Mouse (Mus musculus) left cerebral cortex, adult 2 months (tissue): ENCODE data around the gene Pxmp2. TPM values are rescaled to one million over a fixed set of nuclear protein-coding genes. Genes with fewer than 3 reads are reported as not detected.

Experiments used
- DNase-seq, 2 experiments: peaks; one replicate each; pipeline ENCODE4 v3.0.0; 2021 to 2022; ENCODE audit warnings: low spot score in 2 of 2, mixed read lengths in 1 of 2; ENCODE audit errors: extremely low spot score in 1 of 2
- H3K27ac ChIP-seq: fragments of 200-600 bp; 2 replicates; pipeline ENCODE4 v1.8.1; 2022
- H3K4me3 ChIP-seq: fragments of 200-600 bp; 2 replicates; pipeline ENCODE4 v1.8.1; 2022
- CTCF ChIP-seq: fragments of 200-600 bp; IDR thresholded peaks from 2 replicates; pipeline ENCODE4 v1.8.1; 2022; ENCODE audit warnings: antibody characterized with exemption, mild to moderate bottlenecking, moderate library complexity
- intact Hi-C: fragments of 180-260 bp; cut with DNase I; formaldehyde crosslinking; loops from one replicate; pipeline ENCODE4 v1.15.1; 2025
- total RNA-seq, 2 experiments: library from RNA; stranded (reverse); gene quantifications; 2 replicates each; pipeline ENCODE4 v1.2.3; 2021

Pxmp2 gene
- total RNA-seq, 2 experiments from 2014 or later = 7.8 to 8.3 TPM

DNA sequence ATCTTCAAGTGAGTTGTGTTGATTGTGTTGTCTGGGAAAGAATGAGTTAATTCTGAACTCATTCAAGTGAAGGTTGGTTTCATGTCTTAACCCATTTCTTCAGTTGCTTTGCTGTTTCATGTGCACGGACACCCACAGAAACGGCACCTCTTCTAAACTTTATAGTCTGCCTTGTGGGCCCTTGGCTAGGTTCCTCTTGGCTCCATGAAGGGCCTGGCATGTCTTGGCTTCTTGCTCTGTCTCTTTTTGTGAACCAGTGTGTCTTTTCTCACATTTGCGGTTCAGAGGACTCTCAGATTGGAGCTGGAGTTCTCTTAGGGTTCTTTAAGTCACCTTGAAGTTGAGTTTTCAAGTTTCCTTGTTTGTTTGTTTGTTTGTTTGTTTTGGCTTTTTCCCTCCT, 60.9 kb downstream of the Pxmp2 start:
- H3K27ac ChIP-seq = no peak overlapping the region
- TF ChIP-seq CTCF = no peak
- intact Hi-C loops = no loop called here
- H3K4me3 ChIP-seq = no peak overlapping the region
- no peak for DNase-seq

Other genes starting within 250 kb of the Pxmp2 start
- 10 to 100 TPM in 1 of 2 experiments, 1 to 10 TPM in 1; 9.3 to 10.0 TPM for gene Gm17655, start 213.7 kb downstream of the Pxmp2 start, total RNA-seq
- under 1 TPM; 0.42 to 0.59 TPM for gene Gm35315, start 191.8 kb downstream of the Pxmp2 start, total RNA-seq
- 1 to 10 TPM; 9.3 to 9.5 TPM for gene Plcxd1, start 186.2 kb downstream of the Pxmp2 start, total RNA-seq
- gene Gtpbp6, start 178.0 kb downstream of the Pxmp2 start, total RNA-seq = 100 to 1,000 TPM; 107 to 108 TPM
- gene Zfp605, start 176.1 kb downstream of the Pxmp2 start, total RNA-seq = 10 to 100 TPM; 15.9 to 16.7 TPM
- 10 to 100 TPM; 55.5 to 58.0 TPM for gene Chfr, start 150.3 kb downstream of the Pxmp2 start, total RNA-seq
- 10 to 100 TPM; 47.0 to 49.3 TPM for gene Golga3, start 109.5 kb downstream of the Pxmp2 start, total RNA-seq
- gene Ankle2, start 55.2 kb downstream of the Pxmp2 start, total RNA-seq = 10 to 100 TPM; 35.0 to 43.6 TPM
- gene Pgam5, start 16.3 kb downstream of the Pxmp2 start, total RNA-seq = 10 to 100 TPM; 58.9 to 60.0 TPM
- 1 to 10 TPM in 1 of 2 experiments, under 1 TPM in 1; 0.98 to 1.5 TPM for gene Pole, start 120 bp upstream of the Pxmp2 start, total RNA-seq
- gene P2rx2, start 57.0 kb upstream of the Pxmp2 start, total RNA-seq = under 1 TPM in 1 of 2 experiments, not detected in 1; 0.26 TPM
- gene Lrcol1, start 58.5 kb upstream of the Pxmp2 start, total RNA-seq = not detected
- gene Fbrsl1, start 162.3 kb upstream of the Pxmp2 start, total RNA-seq = 10 to 100 TPM; 78.1 to 79.8 TPM